Mouse (Mus musculus) cerebellum, adult 9-10 months (tissue): ENCODE measurements around the gene Ranbp3l.

Experiments used
- DNase-seq: peaks from one replicate; pipeline ENCODE4 v3.0.0; 2022

Gene Ranbp3l

DNA sequence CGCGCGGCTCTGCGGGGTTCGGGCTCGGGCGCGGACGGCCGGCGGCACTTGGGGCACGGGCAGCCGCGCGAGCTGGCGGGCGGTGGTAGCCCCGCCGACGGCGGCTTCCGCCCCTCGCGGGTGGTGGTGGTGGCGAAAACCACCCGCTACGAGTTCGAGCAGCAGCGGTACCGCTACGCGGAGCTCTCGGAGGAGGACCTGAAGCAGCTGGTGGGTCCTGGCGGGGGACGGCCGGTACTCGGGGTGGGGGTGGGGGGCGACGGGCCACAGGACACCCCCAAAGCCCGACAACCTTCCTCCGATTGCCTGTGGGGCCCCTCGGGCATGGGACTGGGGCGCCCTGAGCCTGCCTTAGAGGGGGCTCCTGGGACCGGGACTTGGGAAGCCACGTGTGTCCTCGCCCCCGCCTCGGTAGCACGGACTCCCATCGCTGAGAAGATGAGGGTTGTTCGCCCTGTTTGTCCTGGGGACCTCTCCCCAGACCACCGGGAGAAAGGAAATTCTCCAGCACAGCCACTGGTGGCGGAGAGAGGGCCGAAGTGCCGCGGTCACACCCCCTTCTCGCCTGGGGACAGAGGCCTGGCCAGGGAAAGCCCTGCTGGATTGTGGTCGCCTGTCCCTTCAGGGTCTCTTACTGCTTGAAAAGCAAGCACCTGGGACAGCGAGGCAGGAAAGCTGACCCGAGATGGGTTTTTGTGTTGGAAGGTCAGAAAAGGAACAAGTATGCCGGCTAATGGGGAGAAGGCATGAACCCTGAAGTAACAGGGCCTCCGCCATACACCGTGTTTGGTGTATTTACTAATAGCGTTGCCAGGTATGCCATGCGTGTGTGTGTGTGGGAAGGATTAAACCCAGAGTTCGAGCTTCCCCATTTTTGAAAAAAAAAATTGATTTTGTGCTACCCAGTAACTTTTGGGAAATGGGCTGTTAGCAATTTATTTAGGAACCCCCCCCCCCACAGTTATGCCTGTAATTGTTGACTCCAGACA, 104.1 kb downstream of the Ranbp3l start:
- peak; percentile 56 for DNase-seq

DNA sequence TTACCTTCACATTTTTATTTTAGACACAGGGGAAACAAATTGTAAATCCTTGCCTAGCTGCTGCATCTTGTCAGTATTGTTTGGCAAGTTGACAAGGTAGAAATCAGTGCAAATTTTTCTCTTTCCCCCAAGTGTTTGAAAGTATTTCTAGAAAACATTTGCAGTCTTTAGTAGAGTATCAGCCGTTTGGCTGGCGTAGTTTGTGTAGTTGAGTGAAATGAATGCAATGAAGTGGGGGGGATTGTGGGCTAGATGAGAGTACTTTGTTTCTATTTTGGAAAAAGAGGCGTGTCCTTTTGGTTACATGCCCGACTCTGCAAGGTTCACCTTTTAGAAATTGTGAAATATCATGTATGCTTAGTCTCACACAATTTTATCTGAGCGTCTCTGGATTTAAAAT, 104.9 kb downstream of the Ranbp3l start:
- DNase-seq, result peak; percentile 40

- no peak for DNase-seq
Observed at GRCm38 (mm10) chr15:9073067-9073608, 105.4 kb downstream of the Ranbp3l start.

DNA sequence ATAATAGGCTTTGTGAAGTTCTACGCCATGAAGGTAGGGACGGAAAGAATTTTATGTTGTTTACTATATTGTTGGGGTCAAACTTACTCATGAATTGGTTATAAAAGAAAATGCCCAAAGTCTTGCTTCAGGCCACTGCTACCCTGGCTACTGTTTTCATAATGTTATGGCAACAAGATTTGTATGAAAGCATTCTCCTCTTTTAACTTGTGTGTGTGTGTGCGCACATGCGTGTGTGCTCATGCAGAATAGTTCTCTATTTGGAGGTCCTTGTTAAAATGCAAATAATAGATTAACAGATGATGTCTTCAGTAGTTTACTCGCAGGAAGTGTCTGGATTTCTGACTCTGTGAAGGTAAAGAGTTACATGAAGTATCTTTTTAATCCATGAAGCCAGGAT, 105.9 kb downstream of the Ranbp3l start:
- DNase-seq, result no peak

DNA sequence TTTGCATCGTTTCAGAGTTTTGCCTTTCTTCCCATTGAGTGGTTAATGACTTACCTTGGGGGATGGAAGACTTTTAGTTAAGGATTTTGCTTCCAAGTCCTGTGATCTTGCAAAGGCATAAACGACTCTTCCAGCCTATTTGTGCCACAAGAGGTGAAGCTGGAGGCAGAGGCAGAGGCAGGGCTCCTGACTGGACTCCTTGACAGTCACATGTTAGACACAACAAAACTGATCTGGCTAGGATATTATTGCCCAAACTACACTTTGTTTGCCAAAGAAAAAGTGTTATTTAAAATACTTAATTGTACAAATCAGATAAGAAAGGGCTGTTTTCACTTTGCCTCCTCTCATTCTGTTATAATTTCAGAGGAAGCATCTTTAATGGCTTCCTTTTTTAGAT, 106.4 kb downstream of the Ranbp3l start:
- no peak for DNase-seq

DNA sequence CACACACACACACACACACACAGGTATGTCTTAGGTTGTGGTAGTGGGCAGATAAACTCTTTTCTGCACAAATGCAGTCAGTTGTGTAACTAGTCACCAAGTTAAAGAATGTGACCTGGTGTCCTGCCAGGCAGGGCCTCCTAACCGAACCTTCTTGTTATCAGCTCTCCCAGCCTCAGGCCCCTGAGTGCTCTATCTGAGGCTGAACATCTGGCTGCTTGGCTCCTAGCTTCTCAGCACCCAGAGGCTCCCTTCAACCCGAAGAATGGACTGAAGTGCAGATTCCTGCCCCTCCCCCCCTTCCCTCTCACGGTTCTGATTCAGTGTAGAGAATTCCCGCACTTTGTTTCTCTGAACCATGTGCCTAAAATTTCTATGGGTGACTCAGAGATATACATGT, 106.9 kb downstream of the Ranbp3l start:
- no peak for DNase-seq

DNA sequence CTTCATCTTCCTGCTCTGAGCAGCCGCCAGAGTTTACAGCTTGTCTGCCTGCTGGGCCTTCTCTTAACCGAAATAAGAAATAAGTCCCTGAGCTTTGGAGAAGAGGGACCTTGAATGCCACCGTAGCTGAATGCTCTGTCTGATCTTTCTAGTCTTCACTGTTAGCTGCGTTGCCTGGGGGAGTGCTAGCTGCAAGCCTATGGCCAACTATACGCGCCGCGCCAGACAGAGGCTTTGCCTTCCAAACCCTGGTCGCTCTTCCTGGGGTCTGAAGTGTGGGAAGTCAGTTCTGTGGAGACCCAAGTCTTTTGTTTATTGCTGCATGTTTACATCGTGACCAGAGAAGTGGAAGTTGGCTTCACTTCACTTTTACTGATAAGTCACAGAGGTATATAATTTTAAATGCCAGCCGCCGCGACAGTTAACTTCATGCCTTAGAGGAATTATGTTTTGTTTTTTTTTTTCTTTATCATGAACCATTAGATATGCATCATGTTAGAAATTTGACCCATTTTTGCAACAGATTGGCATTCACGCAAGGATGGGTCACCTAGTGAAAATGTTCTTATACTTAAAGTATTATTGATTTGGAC, 108.0 kb downstream of the Ranbp3l start:
- no peak for DNase-seq

- DNase-seq, result no peak
Observed at GRCm38 (mm10) chr15:9078481-9079300, 110.9 kb downstream of the Ranbp3l start.

GRCm38 (mm10) chr15:9079626-9080025, 111.9 kb downstream of the Ranbp3l start:
- no peak for DNase-seq

- no peak for DNase-seq
Observed at GRCm38 (mm10) chr15:9080206-9080605, 112.5 kb downstream of the Ranbp3l start.

DNA sequence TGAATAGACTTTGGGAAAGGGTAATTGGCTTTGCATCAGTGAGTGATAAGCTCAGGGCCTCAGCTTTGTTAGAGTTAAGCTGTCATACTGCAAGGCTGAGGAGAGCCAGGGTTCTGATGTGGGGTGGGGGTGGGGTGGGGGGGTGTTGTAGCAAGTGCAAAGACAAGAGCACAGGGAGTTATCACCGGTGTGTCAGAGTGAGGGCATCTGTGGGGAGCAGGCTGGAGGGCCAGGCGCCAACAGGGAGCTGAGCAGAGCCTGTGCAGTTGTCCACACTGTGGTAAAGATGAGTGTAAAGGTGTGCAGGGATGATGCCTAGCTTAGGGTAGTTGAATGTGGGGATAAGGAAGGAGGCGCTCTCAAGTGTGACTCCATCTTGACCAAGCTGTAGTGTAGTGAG, 113.5 kb downstream of the Ranbp3l start:
- DNase-seq, result no peak

- DNase-seq, result no peak
Observed at GRCm38 (mm10) chr15:9082753-9083152, 115.0 kb downstream of the Ranbp3l start.

GRCm38 (mm10) chr15:9086813-9087212, 119.1 kb downstream of the Ranbp3l start:
- DNase-seq, result no peak

DNA sequence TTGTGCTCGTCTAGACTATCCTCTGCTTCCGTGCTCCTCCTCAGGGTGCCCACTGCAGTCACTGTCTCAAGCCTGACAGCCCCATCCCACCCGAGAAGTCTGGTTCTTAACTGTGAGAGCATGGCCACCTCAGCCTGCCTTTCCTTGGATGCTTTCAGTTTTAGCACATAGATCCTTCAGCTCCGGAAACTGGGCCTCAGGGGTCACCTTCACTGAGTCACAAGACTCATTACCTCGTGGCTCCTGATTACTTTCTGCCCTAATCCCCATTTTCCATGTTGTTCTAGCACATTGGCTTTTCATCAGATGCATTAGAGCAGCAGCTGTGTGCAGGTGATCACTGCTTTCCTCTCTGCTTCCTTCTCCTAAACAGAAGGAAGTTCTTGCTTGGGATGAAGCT, 119.7 kb downstream of the Ranbp3l start:
- no peak for DNase-seq

DNA sequence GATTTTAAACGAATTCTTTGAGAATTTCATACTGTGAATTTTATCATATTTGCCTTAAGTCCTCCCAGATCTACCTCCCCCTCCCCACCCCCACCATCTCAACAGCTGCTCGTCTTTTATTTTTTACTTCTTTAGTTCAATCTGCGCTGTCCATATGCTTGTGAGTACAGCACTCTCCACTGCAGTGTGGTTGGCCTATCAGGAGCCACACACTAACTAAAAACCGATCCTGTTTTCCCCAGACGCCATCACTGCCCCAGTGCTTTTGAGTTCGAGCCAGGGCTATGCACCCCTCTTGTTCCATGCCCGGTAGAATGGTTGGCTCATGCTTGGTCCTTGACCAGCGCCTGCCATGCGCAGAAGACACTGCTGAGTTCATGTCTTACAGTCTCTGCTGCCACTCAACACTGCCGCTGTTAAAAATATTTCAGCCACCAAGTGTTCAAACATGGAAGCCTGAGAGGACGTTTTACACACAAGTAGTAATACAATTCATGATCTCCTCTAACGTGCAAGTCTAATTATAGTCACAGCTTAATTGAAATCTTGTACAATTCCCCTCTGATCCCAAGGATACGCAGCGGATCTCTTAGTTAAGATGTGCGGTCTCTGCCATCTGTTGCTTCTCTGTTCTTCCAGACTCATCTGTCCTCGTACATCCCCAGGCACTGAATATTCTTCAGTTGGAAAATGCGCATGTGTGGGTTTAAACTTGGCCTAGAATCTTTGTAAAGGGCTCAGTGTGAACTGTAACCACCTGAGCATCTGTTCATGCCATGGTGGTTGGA, 120.3 kb downstream of the Ranbp3l start:
- DNase-seq, result no peak

DNA sequence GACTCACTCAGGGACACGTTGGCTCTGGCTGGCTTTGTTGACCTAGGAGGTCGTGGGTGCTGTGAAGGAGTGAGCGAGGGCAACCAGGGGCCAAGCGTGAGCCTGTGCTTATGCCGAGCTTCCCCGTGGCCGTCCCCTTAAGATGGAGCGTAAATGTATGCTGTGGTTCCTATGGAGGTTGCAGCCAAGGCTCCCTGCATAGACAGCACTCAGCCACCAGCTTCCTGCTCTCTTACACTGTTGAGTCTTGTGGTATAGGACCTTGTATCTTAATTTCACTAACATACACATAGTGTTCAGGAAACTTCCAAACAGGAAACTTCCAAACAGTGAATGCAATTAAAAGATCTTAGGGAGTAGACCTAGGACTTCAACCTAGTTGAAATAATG, 120.9 kb downstream of the Ranbp3l start:
- no peak for DNase-seq

DNA sequence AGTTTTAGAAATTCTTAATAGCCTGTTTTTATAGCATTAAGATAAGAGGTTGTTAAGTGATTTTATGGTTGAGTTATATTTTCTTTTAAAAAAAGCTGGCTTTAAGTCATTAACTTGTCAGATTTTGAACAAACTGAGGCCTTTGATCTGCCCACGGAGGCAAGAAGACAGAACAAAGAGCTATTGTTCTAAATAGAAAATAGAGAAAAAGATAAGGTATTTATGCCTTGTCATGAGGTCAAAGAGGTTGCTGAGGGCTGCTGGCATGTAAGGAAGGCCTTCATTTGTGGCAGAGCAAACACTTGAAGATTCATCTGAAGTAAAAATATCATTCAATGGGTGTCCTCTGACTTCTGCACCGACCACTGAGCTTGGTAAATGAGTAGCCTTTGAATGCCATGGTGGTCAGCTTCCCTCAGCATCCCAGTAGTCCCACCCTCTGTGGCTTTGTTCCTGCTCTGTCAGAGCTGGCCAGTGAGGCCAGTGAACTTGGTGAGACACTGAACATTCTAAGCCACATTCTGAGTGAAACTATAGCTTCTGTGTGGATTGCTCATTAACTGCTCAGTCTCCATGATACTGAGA, 121.5 kb downstream of the Ranbp3l start:
- DNase-seq, result no peak

GRCm38 (mm10) chr15:9090662-9091061, 122.9 kb downstream of the Ranbp3l start:
- DNase-seq, result no peak

- DNase-seq, result no peak
Observed at GRCm38 (mm10) chr15:9093598-9094365, 126.0 kb downstream of the Ranbp3l start.

DNA sequence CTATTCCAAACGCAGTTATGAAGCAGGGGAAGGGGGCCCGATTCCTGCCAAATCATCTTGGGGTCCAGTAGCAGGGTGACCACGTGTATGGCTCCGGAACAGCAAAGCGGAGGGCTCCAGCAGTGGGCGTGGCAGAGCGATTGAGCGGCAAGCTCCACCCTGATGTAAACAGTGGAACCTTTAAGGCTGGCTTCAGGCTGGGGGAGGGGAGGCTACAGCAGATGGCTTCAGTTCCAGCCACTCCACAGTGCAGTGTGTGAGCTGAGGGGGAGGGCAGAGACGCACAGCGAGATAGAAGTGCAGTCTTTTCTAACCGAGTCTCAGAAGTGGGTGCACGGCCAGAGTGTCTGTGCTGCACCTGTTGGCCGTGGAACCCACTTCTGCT, 126.6 kb downstream of the Ranbp3l start:
- DNase-seq, result peak; percentile 29

DNA sequence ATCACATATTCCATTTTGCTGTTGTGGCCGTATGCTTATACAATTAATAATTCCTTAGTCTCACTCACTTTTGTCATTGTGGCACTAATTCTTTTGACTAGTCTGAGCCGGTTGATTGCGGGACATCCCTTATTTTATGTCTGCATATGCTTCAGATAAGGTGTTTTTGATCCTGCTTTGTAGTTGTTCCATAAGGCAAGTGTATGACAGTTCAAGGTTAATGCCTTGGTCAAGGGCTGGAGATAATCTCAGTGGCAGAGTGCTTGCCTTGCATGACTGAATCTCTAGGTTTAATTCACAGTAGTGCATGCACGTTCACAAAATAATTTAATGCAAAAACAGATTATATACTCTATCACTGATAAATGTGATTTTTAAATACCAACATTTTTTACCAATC, 129.1 kb downstream of the Ranbp3l start:
- no peak for DNase-seq
